Mouse (Mus musculus): ENCODE measurements around the gene Galnt6. TPM values are rescaled to one million over a fixed set of nuclear protein-coding genes. Genes with fewer than 3 reads are reported as not detected.

Gene Galnt6
- polyA plus RNA-seq, 1 experiment from 2014 or later = 0.04 TPM

- Histone ChIP-seq H3K4me3 (ENCODE audit: low read depth, low read length) (no peak overlapping the region), H3K36me3 (ENCODE audit: control insufficient read depth, insufficient read depth, low read length) (no peaks in the 10 kb centered on the region), H3K9me3 (ENCODE audit: control insufficient read depth, low read length) (peaks cover 5% of the 10 kb centered on the region; the same call in 1 of the 2 replicates), H3K27ac (ENCODE audit: low read depth, low read length) (no peak overlapping the region), H3K4me2 (no peak overlapping the region), H3K9ac (ENCODE audit: low read length) (no peak overlapping the region), H3K27me3 (ENCODE audit: control insufficient read depth, insufficient read depth, low read length) (no peaks in the 10 kb centered on the region), H3K4me1 (ENCODE audit: control insufficient read depth, insufficient read depth, low read length) (no peaks in the 10 kb centered on the region)
- no peak for DNase-seq (ENCODE audit: low spot score, missing footprints)
- no peak for ATAC-seq (ENCODE audit: low FRiP score)
- WGBS = 64% methylated on average over 12 of the region's 12 CpGs
Measured at GRCm38 (mm10) chr15:100686989-100687388, 42.2 kb downstream of the Galnt6 start.

DNA sequence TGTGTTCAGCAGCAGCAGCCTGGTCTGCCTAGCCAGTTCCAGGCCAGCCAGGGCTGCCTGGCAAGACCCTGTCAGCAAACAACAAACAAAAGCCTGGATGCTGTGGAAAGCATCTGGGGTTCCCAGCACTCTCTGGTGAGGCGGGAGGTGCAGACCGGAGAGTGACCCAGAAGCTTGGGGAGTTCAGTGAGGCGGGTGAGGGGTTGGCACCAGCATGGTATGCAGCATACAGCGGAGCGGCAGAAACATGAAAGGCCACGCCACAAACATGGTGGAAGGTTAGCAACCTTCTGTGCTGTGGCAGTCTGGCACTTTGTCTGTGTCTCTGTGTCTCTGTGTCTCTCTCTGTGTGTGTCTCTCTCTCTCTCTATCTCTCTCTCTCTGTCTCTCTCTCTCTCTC, 42.7 kb downstream of the Galnt6 start:
- WGBS = 86% methylated on average over 6 of the region's 6 CpGs
- Histone ChIP-seq H3K9me3 (ENCODE audit: control insufficient read depth, low read length) (peaks cover 5% of the 10 kb centered on the region; the same call in 1 of the 2 replicates), H3K9ac (ENCODE audit: low read length) (no peak overlapping the region), H3K4me1 (ENCODE audit: control insufficient read depth, insufficient read depth, low read length) (peaks cover 3% of the 10 kb centered on the region; the same call in 1 of the 2 replicates), H3K4me2 (no peak overlapping the region), H3K27ac (ENCODE audit: low read depth, low read length) (no peak overlapping the region), H3K36me3 (ENCODE audit: control insufficient read depth, insufficient read depth, low read length) (no peaks in the 10 kb centered on the region), H3K4me3 (ENCODE audit: low read depth, low read length) (no peak overlapping the region), H3K27me3 (ENCODE audit: control insufficient read depth, insufficient read depth, low read length) (no peaks in the 10 kb centered on the region)
- ATAC-seq (ENCODE audit: low FRiP score) (no peak), DNase-seq (ENCODE audit: low spot score, missing footprints) (no peak)

GRCm38 (mm10) chr15:100685849-100686248, 43.3 kb downstream of the Galnt6 start:
- Histone ChIP-seq H3K36me3 (ENCODE audit: control insufficient read depth, insufficient read depth, low read length) (no peaks in the 10 kb centered on the region), H3K27ac (ENCODE audit: low read depth, low read length) (no peak overlapping the region), H3K4me2 (no peak overlapping the region), H3K4me1 (ENCODE audit: control insufficient read depth, insufficient read depth, low read length) (peaks cover 3% of the 10 kb centered on the region; the same call in 1 of the 2 replicates), H3K9ac (ENCODE audit: low read length) (no peak overlapping the region), H3K27me3 (ENCODE audit: control insufficient read depth, insufficient read depth, low read length) (no peaks in the 10 kb centered on the region), H3K4me3 (ENCODE audit: low read depth, low read length) (no peak overlapping the region), H3K9me3 (ENCODE audit: control insufficient read depth, low read length) (peaks cover 5% of the 10 kb centered on the region; the same call in 1 of the 2 replicates)
- WGBS = 92% methylated on average over 8 of the region's 8 CpGs
- ATAC-seq (ENCODE audit: low FRiP score) = no peak
- DNase-seq (ENCODE audit: low spot score, missing footprints) = no peak

- Histone ChIP-seq H3K9ac (ENCODE audit: low read length) (no peak overlapping the region), H3K36me3 (ENCODE audit: control insufficient read depth, insufficient read depth, low read length) (no peaks in the 10 kb centered on the region), H3K27ac (ENCODE audit: low read depth, low read length) (no peak overlapping the region), H3K27me3 (ENCODE audit: control insufficient read depth, insufficient read depth, low read length) (no peaks in the 10 kb centered on the region), H3K4me1 (ENCODE audit: control insufficient read depth, insufficient read depth, low read length) (peaks cover 3% of the 10 kb centered on the region; the same call in 1 of the 2 replicates), H3K4me3 (ENCODE audit: low read depth, low read length) (no peak overlapping the region), H3K9me3 (ENCODE audit: control insufficient read depth, low read length) (peaks cover 3% of the 10 kb centered on the region; the same call in 1 of the 2 replicates), H3K4me2 (no peak overlapping the region)
- ATAC-seq (ENCODE audit: low FRiP score) (no peak), DNase-seq (ENCODE audit: low spot score, missing footprints) (no peak)
- 23% methylated on average over 13 of the region's 13 CpGs for WGBS
Measured at GRCm38 (mm10) chr15:100685255-100685654, 43.9 kb downstream of the Galnt6 start.

GRCm38 (mm10) chr15:100684450-100684849, 44.7 kb downstream of the Galnt6 start:
- ATAC-seq (ENCODE audit: low FRiP score) = no peak
- 66% methylated on average over 10 of the region's 10 CpGs for WGBS
- H3K36me3 ChIP-seq (ENCODE audit: control insufficient read depth, insufficient read depth, low read length) = no peaks in the 10 kb centered on the region
- peaks cover 3% of the 10 kb centered on the region; the same call in 1 of the 2 replicates for H3K4me1 ChIP-seq (ENCODE audit: control insufficient read depth, insufficient read depth, low read length)
- no peaks in the 10 kb centered on the region for H3K9me3 ChIP-seq (ENCODE audit: control insufficient read depth, low read length)
- no peak overlapping the region for H3K9ac ChIP-seq (ENCODE audit: low read length)
- H3K27ac ChIP-seq (ENCODE audit: low read depth, low read length) = no peak overlapping the region
- no peak overlapping the region for H3K4me2 ChIP-seq
- no peak overlapping the region for H3K4me3 ChIP-seq (ENCODE audit: low read depth, low read length)
- DNase-seq (ENCODE audit: low spot score, missing footprints) = no peak
- no peaks in the 10 kb centered on the region for H3K27me3 ChIP-seq (ENCODE audit: control insufficient read depth, insufficient read depth, low read length)

- WGBS = 45% methylated on average over 2 of the region's 2 CpGs
- peak; percentile 52; the same call in 1 of the 2 replicates for ATAC-seq (ENCODE audit: low FRiP score)
- no peaks in the 10 kb centered on the region for H3K36me3 ChIP-seq (ENCODE audit: control insufficient read depth, insufficient read depth, low read length)
Measured at GRCm38 (mm10) chr15:100683041-100683440, 46.1 kb downstream of the Galnt6 start.

DNA sequence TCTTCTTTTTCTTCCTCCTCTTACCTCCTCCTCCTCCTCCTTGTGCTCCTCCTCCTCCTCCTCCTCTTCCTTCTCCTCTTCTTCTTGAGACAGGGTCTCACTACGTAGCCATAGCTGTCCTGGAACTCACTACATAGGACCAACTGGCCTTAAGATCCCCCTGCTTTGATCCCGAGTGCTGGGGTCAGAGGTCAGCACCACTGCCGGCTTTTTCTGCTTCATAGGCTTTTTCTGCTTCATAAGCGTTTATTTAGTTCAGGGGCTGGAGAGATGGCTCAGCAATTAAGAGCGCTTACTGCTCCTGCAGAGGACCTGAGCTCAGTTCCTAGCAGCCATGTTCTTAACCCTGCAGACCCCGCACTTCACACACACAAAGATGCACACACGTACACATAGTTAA, 47.4 kb downstream of the Galnt6 start:
- Histone ChIP-seq H3K9me3 (ENCODE audit: control insufficient read depth, low read length) (no peaks in the 10 kb centered on the region), H3K27me3 (ENCODE audit: control insufficient read depth, insufficient read depth, low read length) (no peaks in the 10 kb centered on the region), H3K4me2 (no peak overlapping the region), H3K36me3 (ENCODE audit: control insufficient read depth, insufficient read depth, low read length) (no peaks in the 10 kb centered on the region), H3K4me3 (ENCODE audit: low read depth, low read length) (no peak overlapping the region), H3K27ac (ENCODE audit: low read depth, low read length) (no peak overlapping the region), H3K9ac (ENCODE audit: low read length) (no peak overlapping the region), H3K4me1 (ENCODE audit: control insufficient read depth, insufficient read depth, low read length) (peaks cover 3% of the 10 kb centered on the region; the same call in 1 of the 2 replicates)
- WGBS = 23% methylated on average over 7 of the region's 7 CpGs
- no peak for ATAC-seq (ENCODE audit: low FRiP score)
- no peak for DNase-seq (ENCODE audit: low spot score, missing footprints)

More at GRCm38 (mm10) chr15:100683041-100683440, 46.1 kb downstream of the Galnt6 start:
- H3K27ac ChIP-seq (ENCODE audit: low read depth, low read length) = no peak overlapping the region
- H3K27me3 ChIP-seq (ENCODE audit: control insufficient read depth, insufficient read depth, low read length) = no peaks in the 10 kb centered on the region
- no peak overlapping the region for H3K4me2 ChIP-seq
- H3K4me3 ChIP-seq (ENCODE audit: low read depth, low read length) = no peak overlapping the region
- peak; percentile 99 for DNase-seq (ENCODE audit: low spot score, missing footprints)
- no peak overlapping the region for H3K9ac ChIP-seq (ENCODE audit: low read length)
- H3K4me1 ChIP-seq (ENCODE audit: control insufficient read depth, insufficient read depth, low read length) = peaks cover 3% of the 10 kb centered on the region; the same call in 1 of the 2 replicates
- no peaks in the 10 kb centered on the region for H3K9me3 ChIP-seq (ENCODE audit: control insufficient read depth, low read length)

DNA sequence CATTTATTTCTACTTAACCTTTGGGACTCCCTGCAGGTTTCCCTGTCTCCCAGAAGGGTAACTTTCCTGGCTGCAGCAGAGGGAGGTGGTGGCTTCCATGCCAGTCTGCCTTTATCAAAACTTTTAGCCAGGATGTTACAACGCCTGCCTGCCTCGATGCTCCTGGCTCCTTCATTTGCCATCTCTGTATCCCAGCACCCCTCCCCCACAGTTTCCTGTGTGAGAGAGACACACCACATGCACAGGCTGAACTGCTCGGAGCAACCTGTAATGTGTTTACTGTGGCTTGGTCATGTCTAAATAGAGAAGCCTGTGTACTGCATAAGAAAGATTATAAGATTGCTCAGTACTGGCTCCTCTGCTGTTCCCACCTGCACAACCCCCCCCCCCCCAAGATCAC, 48.8 kb downstream of the Galnt6 start:
- no peak for DNase-seq (ENCODE audit: low spot score, missing footprints)
- H3K4me1 ChIP-seq (ENCODE audit: control insufficient read depth, insufficient read depth, low read length) = peaks cover 3% of the 10 kb centered on the region; the same call in 1 of the 2 replicates
- no peak overlapping the region for H3K4me3 ChIP-seq (ENCODE audit: low read depth, low read length)
- WGBS = 58% methylated on average over 3 of the region's 3 CpGs
- no peaks in the 10 kb centered on the region for H3K36me3 ChIP-seq (ENCODE audit: control insufficient read depth, insufficient read depth, low read length)
- H3K9ac ChIP-seq (ENCODE audit: low read length) = no peak overlapping the region
- H3K27me3 ChIP-seq (ENCODE audit: control insufficient read depth, insufficient read depth, low read length) = no peaks in the 10 kb centered on the region
- no peaks in the 10 kb centered on the region for H3K9me3 ChIP-seq (ENCODE audit: control insufficient read depth, low read length)
- H3K4me2 ChIP-seq = no peak overlapping the region
- ATAC-seq (ENCODE audit: low FRiP score) = no peak
- no peak overlapping the region for H3K27ac ChIP-seq (ENCODE audit: low read depth, low read length)

DNA sequence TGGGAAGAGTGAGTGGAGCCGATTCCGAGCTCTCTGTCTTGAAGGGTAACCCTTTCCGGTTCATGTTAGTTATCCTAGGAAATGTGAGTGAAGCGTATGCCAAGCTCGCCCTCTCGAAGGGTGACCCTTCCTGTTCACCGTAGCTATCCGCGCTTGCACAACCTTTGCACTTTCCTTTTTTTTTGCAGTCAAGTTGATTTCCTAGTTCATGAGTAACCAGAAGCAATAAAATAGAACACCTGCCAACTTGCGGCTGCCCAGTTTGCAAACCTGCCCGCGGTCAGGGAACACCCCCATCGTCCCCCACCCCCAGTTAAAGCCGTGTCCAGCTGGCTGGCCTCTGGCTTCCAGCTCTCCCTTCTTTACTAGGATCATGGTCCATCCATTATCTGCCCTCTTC, 50.2 kb downstream of the Galnt6 start:
- Histone ChIP-seq H3K27ac (ENCODE audit: low read depth, low read length) (no peak overlapping the region), H3K9ac (ENCODE audit: low read length) (no peak overlapping the region), H3K9me3 (ENCODE audit: control insufficient read depth, low read length) (no peaks in the 10 kb centered on the region), H3K36me3 (ENCODE audit: control insufficient read depth, insufficient read depth, low read length) (no peaks in the 10 kb centered on the region), H3K4me2 (no peak overlapping the region), H3K27me3 (ENCODE audit: control insufficient read depth, insufficient read depth, low read length) (no peaks in the 10 kb centered on the region), H3K4me3 (ENCODE audit: low read depth, low read length) (no peak overlapping the region), H3K4me1 (ENCODE audit: control insufficient read depth, insufficient read depth, low read length) (peaks cover 3% of the 10 kb centered on the region; the same call in 1 of the 2 replicates)
- WGBS = 92% methylated on average over 14 of the region's 14 CpGs
- ATAC-seq (ENCODE audit: low FRiP score) (no peak), DNase-seq (ENCODE audit: low spot score, missing footprints) (no peak)

Data from midbrain, embryonic 11.5 days (tissue).